Mouse (Mus musculus): ENCODE measurements around the gene Ackr4. TPM values are rescaled to one million over a fixed set of nuclear protein-coding genes. Genes with fewer than 3 reads are reported as not detected.

Ackr4 gene
- polyA plus RNA-seq, 1 experiment from 2014 or later: 0.69 TPM

GRCm38 (mm10) chr9:104144314-104144996 is 17.7 kb upstream of the Ackr4 start:
- Histone ChIP-seq H3K27ac (no peak overlapping the region), H3K9ac (no peak overlapping the region), H3K4me1 (replicated peaks) (no peaks in the 10 kb centered on the region), H3K27me3 (no peaks in the 10 kb centered on the region), H3K4me2 (no peak overlapping the region), H3K36me3 (peaks cover 6% of the 10 kb centered on the region), H3K4me3 (no peak overlapping the region), H3K9me3 (no peaks in the 10 kb centered on the region)
- ATAC-seq (ENCODE audit: low FRiP score): no peak
- WGBS: 84% methylated on average over 8 of the region's 8 CpGs

GRCm38 (mm10) chr9:104142805-104143204 is 16.1 kb upstream of the Ackr4 start:
- Histone ChIP-seq H3K27me3 (no peaks in the 10 kb centered on the region), H3K27ac (no peak overlapping the region), H3K4me2 (no peak overlapping the region), H3K9me3 (no peaks in the 10 kb centered on the region), H3K4me1 (replicated peaks) (no peaks in the 10 kb centered on the region), H3K4me3 (no peak overlapping the region), H3K9ac (no peak overlapping the region), H3K36me3 (no peaks in the 10 kb centered on the region)
- 90% methylated on average over 14 of the region's 14 CpGs for WGBS
- no peak for ATAC-seq (ENCODE audit: low FRiP score)

GRCm38 (mm10) chr9:104140351-104140750 is 13.6 kb upstream of the Ackr4 start:
- Histone ChIP-seq H3K9ac (no peak overlapping the region), H3K4me2 (no peak overlapping the region), H3K4me1 (replicated peaks) (no peaks in the 10 kb centered on the region), H3K36me3 (no peaks in the 10 kb centered on the region), H3K27ac (no peak overlapping the region), H3K27me3 (no peaks in the 10 kb centered on the region), H3K9me3 (no peaks in the 10 kb centered on the region), H3K4me3 (no peak overlapping the region)
- ATAC-seq (ENCODE audit: low FRiP score): no peak
- WGBS: 92% methylated on average over 6 of the region's 6 CpGs

GRCm38 (mm10) chr9:104130141-104130755 is 3.5 kb upstream of the Ackr4 start:
- Histone ChIP-seq H3K4me2 (no peak overlapping the region), H3K36me3 (no peaks in the 10 kb centered on the region), H3K9ac (no peak overlapping the region), H3K4me1 (replicated peaks) (peaks cover 11% of the 10 kb centered on the region), H3K27me3 (no peaks in the 10 kb centered on the region), H3K9me3 (no peaks in the 10 kb centered on the region), H3K4me3 (no peak overlapping the region), H3K27ac (no peak overlapping the region)
- WGBS: 92% methylated on average over 9 of the region's 9 CpGs
- no peak for ATAC-seq (ENCODE audit: low FRiP score)

- Histone ChIP-seq H3K9me3 (no peaks in the 10 kb centered on the region), H3K4me3 (no peak overlapping the region), H3K27ac (no peak overlapping the region; the same call in 1 of the 2 replicates), H3K27me3 (no peaks in the 10 kb centered on the region), H3K4me2 (no peak overlapping the region), H3K36me3 (no peaks in the 10 kb centered on the region), H3K4me1 (replicated peaks) (peaks cover 21% of the 10 kb centered on the region), H3K9ac (no peak overlapping the region)
- WGBS: 40% methylated on average over 2 of the region's 2 CpGs
- ATAC-seq (ENCODE audit: low FRiP score): no peak
Observed at GRCm38 (mm10) chr9:104128110-104128509, 1.4 kb upstream of the Ackr4 start.

- Histone ChIP-seq H3K9me3 (no peaks in the 10 kb centered on the region), H3K36me3 (no peaks in the 10 kb centered on the region), H3K27me3 (no peaks in the 10 kb centered on the region), H3K9ac (no peak overlapping the region), H3K4me3 (no peak overlapping the region), H3K27ac (peak overlapping the region; percentile 72), H3K4me1 (replicated peaks) (peaks cover 22% of the 10 kb centered on the region), H3K4me2 (no peak overlapping the region)
- no peak for ATAC-seq (ENCODE audit: low FRiP score)
- 53% methylated on average over 5 of the region's 5 CpGs for WGBS
Observed at GRCm38 (mm10) chr9:104123622-104124021, 3.1 kb downstream of the Ackr4 start.

- Histone ChIP-seq H3K4me1 (replicated peaks) (peaks cover 19% of the 10 kb centered on the region), H3K27me3 (no peaks in the 10 kb centered on the region), H3K4me3 (no peak overlapping the region), H3K27ac (peak overlapping the region; percentile 72), H3K9ac (no peak overlapping the region), H3K36me3 (no peaks in the 10 kb centered on the region), H3K9me3 (no peaks in the 10 kb centered on the region), H3K4me2 (no peak overlapping the region)
- 72% methylated on average over 5 of the region's 5 CpGs for WGBS
- ATAC-seq (ENCODE audit: low FRiP score): no peak
Observed at GRCm38 (mm10) chr9:104123101-104123500, 3.6 kb downstream of the Ackr4 start.

- no peak for ATAC-seq (ENCODE audit: low FRiP score)
- WGBS: 94% methylated on average over 5 of the region's 5 CpGs
- H3K27me3 ChIP-seq: no peaks in the 10 kb centered on the region
- H3K9me3 ChIP-seq: no peaks in the 10 kb centered on the region
- H3K4me1 ChIP-seq (replicated peaks): no peaks in the 10 kb centered on the region
- H3K9ac ChIP-seq: no peak overlapping the region
- no peak overlapping the region for H3K4me2 ChIP-seq
- no peak overlapping the region for H3K4me3 ChIP-seq
- 0 out of 2 replicates have a peak, but pooled peaks cover 3% of the 10 kb centered on the region for H3K36me3 ChIP-seq
- H3K27ac ChIP-seq: no peak overlapping the region
Observed at GRCm38 (mm10) chr9:104109151-104109550, 17.6 kb downstream of the Ackr4 start.

- H3K27ac ChIP-seq: no peak overlapping the region
- H3K9me3 ChIP-seq: no peaks in the 10 kb centered on the region
- H3K36me3 ChIP-seq: 0 out of 2 replicates have a peak, but pooled peaks cover 3% of the 10 kb centered on the region
- H3K27me3 ChIP-seq: no peaks in the 10 kb centered on the region
- no peak overlapping the region for H3K9ac ChIP-seq
- no peak overlapping the region for H3K4me3 ChIP-seq
- no peak for ATAC-seq (ENCODE audit: low FRiP score)
- no peak overlapping the region for H3K4me2 ChIP-seq
- WGBS: 75% methylated on average over 2 of the region's 2 CpGs
- H3K4me1 ChIP-seq (replicated peaks): no peaks in the 10 kb centered on the region
Observed at GRCm38 (mm10) chr9:104108571-104109143, 18.1 kb downstream of the Ackr4 start.

GRCm38 (mm10) chr9:104107482-104107881 is 19.3 kb downstream of the Ackr4 start:
- no peaks in the 10 kb centered on the region for H3K9me3 ChIP-seq
- H3K27me3 ChIP-seq: no peaks in the 10 kb centered on the region
- no peak overlapping the region for H3K4me3 ChIP-seq
- no peak overlapping the region for H3K4me2 ChIP-seq
- 84% methylated on average over 6 of the region's 6 CpGs for WGBS
- ATAC-seq (ENCODE audit: low FRiP score): no peak
- H3K27ac ChIP-seq: no peak overlapping the region
- H3K9ac ChIP-seq: no peak overlapping the region
- H3K36me3 ChIP-seq: 0 out of 2 replicates have a peak, but pooled peaks cover 3% of the 10 kb centered on the region
- no peaks in the 10 kb centered on the region for H3K4me1 ChIP-seq (replicated peaks)

GRCm38 (mm10) chr9:104106930-104107329 is 19.8 kb downstream of the Ackr4 start:
- ATAC-seq (ENCODE audit: low FRiP score): no peak

GRCm38 (mm10) chr9:104104986-104105385 is 21.7 kb downstream of the Ackr4 start:
- Histone ChIP-seq H3K4me3 (no peak overlapping the region), H3K27ac (no peak overlapping the region), H3K9me3 (no peaks in the 10 kb centered on the region), H3K27me3 (no peaks in the 10 kb centered on the region), H3K36me3 (no peaks in the 10 kb centered on the region), H3K4me1 (replicated peaks) (no peaks in the 10 kb centered on the region), H3K9ac (no peak overlapping the region), H3K4me2 (no peak overlapping the region)
- 85% methylated on average over 2 of the region's 2 CpGs for WGBS
- no peak for ATAC-seq (ENCODE audit: low FRiP score)

More at GRCm38 (mm10) chr9:104106930-104107329, 19.8 kb downstream of the Ackr4 start:
- no peak overlapping the region for H3K4me2 ChIP-seq
- H3K4me1 ChIP-seq (replicated peaks): no peaks in the 10 kb centered on the region
- WGBS: 90% methylated on average over 9 of the region's 9 CpGs
- H3K9me3 ChIP-seq: no peaks in the 10 kb centered on the region
- 0 out of 2 replicates have a peak, but pooled peaks cover 3% of the 10 kb centered on the region for H3K36me3 ChIP-seq
- H3K4me3 ChIP-seq: no peak overlapping the region
- H3K27me3 ChIP-seq: no peaks in the 10 kb centered on the region
- H3K27ac ChIP-seq: no peak overlapping the region
- H3K9ac ChIP-seq: no peak overlapping the region

Measured in hindbrain, embryonic 13.5 days (tissue).